Mouse (Mus musculus) 3T3-L1 (cell line): Measurements from ENCODE around the gene Hao2.

Experiments used
- DNase-seq: peaks from one replicate; pipeline ENCODE4 v3.0.0-alpha.2; 2015; ENCODE audit warnings: low read depth, low spot score

The Hao2 gene

DNA sequence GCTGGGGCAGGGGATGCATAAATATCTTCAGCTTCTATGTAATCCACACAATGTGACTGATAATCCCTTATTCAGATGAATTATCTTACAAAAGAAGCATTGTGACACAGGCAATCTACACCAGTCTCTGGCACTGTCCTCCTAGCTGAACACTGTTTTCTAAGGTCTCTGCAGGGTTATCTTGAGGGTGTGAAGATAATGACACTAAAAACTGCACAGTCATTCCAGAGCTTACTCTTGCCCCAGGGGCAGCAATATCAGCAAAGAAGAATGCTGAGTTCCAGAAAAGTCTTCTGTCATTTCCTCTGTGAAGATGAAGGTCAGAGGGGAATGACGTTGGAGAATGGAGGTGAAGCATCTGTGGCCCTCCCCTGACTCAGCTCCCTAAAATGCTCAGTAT lies 36.1 kb downstream of the Hao2 start:
- no peak for DNase-seq

DNA sequence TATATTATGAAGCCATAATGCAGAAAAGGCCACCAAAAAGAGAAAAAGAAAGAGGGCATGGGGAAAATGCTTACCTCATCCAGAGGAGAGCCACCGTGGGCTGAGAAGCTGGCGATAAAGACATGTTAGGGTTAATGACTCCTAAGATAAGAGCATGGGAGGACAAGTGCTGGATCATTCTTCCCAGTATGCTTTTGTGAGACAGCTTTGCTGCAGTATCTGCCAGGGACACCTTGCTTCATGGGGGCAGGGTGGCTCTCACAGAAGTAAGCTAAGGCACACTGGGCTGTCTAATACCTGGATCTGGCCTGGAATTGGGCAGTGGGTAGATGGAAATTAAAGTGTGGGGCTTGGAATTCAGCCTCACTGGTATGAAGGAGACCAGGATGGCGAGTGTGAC lies 37.9 kb downstream of the Hao2 start:
- no peak for DNase-seq

DNA sequence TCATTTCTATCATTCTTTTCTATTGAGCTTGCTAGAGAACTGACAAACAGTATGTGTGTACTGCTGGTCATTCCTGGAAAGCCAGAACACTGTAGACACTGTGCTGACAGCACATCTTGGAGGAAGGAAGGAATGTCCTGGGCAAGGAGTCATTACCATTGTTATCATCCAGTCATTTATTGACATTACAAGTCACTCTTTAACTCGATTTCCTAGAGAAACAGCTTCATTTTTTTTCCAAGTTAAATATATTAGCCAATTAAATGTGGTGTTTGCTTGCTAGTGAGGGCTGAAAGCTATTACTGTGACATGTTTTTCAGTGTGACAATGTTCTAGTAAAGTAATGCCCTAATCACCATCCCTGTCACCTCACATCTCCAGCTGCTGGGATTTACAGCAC lies 39.4 kb downstream of the Hao2 start:
- DNase-seq = no peak

DNA sequence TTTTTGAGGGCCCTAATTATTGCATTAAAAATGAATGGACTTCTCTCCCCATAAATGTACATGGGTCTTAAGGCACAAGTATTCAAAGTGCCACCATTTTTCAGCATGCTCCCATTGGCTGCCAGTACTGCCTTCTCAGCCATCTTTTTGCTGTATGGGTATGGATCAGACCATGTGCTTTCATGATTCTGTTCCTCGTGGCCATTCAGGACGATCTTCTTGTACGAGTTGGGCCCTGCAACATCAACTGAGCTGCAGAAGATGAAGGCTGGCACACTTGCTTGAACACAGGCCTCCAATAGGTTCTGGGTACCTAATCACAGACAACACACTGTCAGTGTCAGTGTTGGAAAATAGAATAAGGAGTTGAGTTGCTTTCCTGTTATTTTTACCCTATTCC lies 40.0 kb downstream of the Hao2 start:
- no peak for DNase-seq

DNA sequence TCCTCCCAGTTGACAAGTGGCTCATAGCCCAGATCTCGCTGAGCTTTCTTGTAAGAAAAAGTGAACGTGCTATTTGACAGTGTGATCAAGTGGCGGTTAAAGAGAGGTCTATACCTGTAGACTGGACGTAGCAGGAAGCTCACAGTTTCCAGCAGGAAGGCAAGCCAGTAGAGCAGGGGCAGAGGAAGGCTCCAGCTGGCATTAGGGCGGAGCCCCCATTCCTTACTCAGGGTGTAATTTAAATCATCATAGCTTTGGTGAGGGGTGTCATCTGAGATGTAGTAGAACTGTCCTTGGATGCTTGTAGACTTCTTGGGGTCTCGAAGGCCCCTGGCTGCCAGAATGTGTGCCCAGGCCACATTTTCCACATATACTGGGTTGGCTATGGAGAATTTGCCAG lies 40.4 kb downstream of the Hao2 start:
- no peak for DNase-seq

DNA sequence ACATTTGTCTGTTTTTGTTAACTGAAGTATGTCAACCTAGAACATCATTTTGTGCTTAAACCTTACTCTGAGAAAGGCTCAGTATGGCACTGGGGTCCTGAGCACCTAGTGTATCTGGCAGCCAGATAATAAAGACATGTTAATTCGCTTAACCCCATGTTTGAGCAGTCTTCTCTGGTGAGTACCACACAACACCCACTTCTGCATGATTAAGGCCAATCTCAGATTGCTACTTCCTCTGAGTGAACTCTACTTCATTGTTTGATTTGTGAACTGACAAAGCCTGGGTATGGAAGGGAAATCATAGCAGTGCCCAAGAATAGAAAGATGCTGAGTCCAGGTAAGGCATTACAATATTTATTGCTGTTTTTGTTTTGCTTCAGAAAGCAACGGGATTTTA lies 41.2 kb downstream of the Hao2 start:
- DNase-seq = no peak

DNA sequence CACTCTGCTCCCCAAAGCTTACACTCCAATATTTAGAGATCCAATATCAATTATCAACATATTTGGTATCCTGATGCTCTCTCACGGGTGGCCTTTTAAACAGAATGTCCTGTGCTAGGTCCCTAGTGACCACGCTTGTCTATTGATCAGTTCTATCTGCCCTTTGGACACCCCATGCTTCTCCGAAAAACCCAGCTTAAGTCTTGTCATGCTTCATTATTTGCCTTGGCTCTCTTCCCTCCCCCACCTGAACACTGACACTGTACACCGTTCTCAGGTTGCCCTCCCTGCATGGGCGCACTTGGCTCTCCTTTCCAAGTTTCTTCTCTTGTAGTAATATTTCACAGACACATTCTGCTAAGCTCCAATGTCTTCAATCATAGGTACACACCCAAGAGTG lies 42.8 kb downstream of the Hao2 start:
- DNase-seq = no peak

DNA sequence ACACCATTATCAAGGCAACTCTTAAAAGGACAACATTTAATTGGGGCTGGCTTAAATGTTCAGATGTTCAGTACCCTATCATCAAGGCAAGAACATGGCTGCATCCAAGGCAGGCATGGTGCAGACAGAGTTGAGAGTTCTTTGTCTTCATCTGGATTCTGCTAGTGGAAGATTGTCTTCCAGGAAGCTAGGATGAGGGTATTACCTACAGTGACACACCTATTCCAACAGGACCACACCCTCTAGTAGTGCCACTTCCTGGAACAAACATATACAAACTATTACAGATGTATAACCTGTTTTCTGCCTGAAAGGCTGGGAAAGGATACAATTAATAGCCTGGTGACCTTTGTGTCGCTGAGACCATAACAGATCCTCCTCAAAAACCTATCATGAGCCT lies 44.1 kb downstream of the Hao2 start:
- DNase-seq = no peak
